Mouse (Mus musculus) cerebellum, adult 8-10 months (tissue): ENCODE results near the gene Lmo2.

Experiments
- DNase-seq: peaks from one replicate; pipeline ENCODE4 v3.0.0; 2022

The Lmo2 gene

GRCm38 (mm10) chr2:103944859-103945258, 12.9 kb upstream of the Lmo2 start:
- no peak for DNase-seq

- DNase-seq: no peak
These were observed 12.2 kb upstream of the Lmo2 start for GRCm38 (mm10) chr2:103945571-103946092.

DNA sequence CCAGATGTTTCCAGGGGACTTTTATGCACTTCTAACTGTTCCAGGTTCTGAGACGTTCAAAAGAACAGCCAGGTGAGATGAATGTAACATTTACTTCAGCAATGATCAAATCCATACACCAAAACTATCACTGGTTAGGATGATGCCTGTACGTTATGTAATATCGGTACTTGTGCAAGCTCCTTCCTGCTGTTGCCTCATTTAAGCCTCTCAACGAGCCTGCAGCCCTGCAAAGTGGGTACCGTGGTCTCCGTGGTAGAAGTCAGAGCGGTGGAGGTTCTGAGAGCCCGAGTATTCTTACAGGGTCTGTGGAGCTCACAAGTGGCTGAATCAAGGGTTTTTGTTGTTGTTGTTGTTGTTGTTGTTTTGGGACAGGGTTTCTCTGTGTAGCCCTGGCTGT, 10.9 kb upstream of the Lmo2 start:
- no peak for DNase-seq

GRCm38 (mm10) chr2:103947982-103948655, 9.7 kb upstream of the Lmo2 start:
- no peak for DNase-seq

DNA sequence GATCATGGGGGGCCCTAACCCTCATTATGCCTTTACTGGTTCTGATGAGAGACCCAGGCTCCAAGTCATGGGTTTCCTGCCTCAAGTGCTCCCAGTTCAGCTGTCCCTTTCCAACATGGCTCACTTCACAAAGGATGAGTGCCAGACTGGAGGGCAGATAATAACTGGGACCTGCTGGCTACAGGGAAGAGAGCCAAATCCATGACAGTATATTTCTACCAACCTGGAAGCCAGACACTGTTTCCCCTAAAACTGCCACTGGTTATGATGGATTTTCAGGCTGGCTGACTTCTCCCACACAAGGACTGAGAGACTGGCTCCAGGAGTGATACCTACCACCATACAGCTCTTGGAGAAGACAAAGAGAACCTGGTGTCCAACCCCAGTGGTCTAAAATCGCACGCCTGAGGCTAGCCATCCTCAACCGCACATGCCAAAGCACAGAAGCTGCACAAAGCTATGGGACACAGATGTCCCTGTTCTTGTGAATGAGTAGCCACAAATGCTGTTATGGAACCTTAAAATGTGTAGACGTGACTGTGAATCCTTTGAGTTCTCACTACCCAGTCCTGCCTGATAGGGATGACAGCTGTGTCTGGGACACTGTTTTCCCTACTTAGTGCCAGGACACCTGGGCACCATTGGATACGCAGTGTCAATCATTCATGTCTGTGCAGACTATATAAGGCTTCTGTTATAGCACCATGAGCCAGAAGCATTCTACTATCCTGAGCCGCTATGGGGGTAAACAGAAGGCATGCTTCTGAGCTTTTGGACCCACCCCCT, 4.5 kb upstream of the Lmo2 start:
- no peak for DNase-seq

- no peak for DNase-seq
These were observed 2.1 kb upstream of the Lmo2 start for GRCm38 (mm10) chr2:103955714-103956113.

GRCm38 (mm10) chr2:103956867-103957266, 919 bp upstream of the Lmo2 start:
- DNase-seq: no peak

GRCm38 (mm10) chr2:103958634-103959033, 848 bp downstream of the Lmo2 start:
- DNase-seq: no peak

DNA sequence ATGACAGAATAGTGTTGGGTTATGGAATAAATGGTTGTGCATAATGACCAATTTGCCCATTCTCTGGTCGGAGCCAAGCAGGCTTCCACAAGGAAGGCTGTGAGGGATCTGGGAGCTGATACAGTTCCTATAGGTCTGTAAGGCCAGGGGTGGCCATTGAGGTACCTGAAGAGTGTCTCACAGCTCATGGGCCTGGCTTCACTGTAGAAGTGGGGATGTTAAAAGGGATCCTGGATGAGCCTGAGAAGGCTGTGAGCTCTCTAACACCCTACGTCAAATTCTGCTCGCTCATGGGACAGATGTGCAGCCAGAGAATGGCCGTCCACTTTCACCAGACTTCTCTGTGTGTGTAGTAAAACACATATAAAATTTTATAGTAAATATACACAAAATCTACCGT, 1.3 kb downstream of the Lmo2 start:
- no peak for DNase-seq

- no peak for DNase-seq
These were observed 1.8 kb downstream of the Lmo2 start for GRCm38 (mm10) chr2:103959574-103959973.

GRCm38 (mm10) chr2:103962349-103962748, 4.6 kb downstream of the Lmo2 start:
- no peak for DNase-seq

GRCm38 (mm10) chr2:103965391-103965790, 7.6 kb downstream of the Lmo2 start:
- DNase-seq: no peak

DNA sequence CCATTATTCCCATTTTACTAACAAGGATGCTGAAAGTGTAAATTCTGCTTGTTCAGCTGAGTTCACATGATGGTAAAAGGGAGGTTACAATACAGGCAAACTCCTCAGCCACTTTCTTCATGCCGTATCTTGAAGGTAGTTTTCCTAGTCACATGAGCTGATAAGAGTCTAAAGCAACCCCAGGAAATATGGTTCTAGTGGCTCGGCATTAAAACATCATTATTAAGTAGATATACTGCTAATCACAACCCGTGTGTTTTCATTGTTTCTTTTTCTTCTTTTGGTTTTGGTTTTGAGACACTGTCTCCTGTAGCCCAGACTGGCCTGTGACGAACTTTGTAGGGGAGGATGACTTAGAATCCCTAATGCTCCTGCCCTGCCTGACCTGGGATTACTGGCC, 10.4 kb downstream of the Lmo2 start:
- DNase-seq: no peak

GRCm38 (mm10) chr2:103968919-103969436, 11.2 kb downstream of the Lmo2 start:
- no peak for DNase-seq

- peak; percentile 30 for DNase-seq
These were observed 11.8 kb downstream of the Lmo2 start for GRCm38 (mm10) chr2:103969437-103970040.

DNA sequence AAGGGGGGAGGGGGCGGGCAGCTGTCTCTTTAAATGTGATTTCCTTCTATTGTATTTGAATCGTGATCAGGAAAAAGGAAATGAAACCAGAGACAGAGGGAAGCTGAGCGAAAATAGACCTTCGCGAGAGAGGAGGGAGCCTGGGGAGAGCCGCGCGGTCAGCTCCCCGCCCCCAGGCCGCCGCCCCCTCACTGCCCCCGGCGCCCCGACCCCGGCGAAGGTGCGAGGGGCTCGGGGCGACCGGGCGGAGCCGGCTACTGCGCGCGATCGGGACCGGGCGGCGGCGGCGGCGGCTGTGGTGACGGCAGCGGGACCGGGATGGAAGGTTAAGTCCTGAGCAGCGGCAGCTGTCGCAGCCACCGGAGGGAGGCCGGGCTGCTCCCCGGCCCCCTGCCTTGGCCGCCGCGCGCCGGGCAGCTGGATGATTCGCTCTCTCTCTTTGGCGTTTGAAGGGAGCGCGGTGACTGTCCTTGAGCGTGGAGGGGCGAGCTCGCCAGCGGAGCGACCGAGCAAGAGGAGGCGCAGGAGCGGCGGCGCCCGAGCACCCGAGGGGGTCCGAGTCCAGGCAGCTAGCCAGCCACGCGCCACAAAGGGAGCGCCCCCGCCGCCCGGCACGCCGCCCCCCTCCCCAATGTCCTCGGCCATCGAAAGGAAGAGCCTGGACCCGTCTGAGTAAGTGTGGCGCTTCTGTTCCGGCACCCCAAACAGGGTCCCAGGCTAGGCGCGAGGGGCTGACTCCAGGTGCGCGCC, 12.4 kb downstream of the Lmo2 start:
- peak; percentile 23 for DNase-seq

DNA sequence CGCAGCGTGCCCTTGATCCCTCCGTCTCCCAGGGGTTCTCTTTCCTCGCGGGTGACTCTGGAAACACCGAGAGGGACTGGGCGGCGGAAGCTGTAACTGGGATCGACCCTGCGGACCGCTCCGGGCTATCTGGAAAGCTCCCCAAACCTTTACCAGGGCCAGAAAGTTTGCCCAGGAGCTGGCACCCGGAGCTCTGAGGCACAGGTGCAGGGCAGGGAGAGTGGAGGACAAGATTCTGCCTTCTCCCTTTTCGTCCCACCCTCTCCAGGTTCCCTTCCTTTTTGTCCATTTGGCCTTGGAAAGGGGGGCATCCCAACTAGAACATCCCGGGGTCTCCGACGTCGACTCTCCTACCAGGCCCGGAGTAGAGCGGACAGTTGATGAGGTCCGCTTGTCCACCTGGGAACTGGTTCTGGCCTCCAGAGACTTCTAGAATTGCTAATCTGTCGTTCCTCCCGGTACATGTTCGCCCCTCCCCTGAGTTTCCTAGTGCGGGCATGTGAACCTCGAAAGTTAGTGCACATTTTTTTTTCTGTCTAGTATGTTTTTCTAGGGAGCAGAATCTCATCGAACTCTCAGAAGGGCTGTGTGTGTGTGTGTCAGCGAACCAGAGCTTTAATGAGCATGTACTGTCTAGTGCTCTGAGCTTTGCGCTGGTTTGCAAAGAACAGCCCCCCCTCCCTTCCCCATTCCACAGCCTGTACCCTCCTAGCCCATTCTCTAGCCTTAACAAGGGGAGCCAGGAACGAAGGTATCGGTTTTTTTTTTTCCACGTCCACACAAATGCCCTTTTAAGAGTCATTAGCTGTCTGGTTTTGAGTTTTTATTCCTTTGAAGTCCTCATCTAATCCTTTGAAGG, 13.2 kb downstream of the Lmo2 start:
- DNase-seq: no peak

- DNase-seq: no peak
These were observed 14.1 kb downstream of the Lmo2 start for GRCm38 (mm10) chr2:103971838-103972237.

DNA sequence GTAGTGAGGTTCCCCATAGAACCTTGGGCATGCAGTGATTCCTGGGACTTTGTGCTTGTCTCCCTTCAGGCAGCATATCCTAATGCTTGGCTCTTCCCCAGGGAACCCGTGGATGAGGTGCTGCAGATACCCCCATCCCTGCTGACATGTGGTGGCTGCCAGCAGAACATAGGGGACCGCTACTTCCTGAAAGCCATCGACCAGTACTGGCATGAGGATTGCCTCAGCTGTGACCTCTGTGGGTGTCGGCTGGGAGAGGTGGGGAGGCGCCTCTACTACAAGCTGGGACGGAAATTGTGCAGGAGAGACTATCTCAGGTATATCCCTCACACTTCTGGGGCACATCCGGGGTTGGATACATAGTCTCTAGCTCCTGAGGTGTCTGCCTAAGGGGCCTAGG, 18.1 kb downstream of the Lmo2 start:
- no peak for DNase-seq

- DNase-seq: no peak
These were observed 19.4 kb downstream of the Lmo2 start for GRCm38 (mm10) chr2:103977216-103977615.

DNA sequence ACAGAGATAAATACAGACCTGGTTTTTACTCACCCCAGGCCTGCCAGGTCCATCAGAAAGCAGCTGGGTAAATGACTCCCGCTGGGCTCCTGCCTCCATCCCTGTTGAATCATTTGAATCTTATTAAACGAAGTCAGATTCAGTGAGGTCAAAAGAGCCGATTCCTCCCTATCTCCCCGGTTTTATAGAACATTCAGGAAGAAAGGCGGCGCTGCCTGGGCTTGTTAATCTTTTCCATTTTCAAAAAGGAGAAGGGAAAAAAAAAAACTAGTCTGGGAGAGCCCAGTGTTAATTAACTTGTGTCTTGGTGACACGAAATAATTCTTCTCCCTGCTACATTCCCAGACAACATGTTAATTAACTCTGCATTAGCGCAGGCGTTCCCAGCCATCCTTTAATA, 19.9 kb downstream of the Lmo2 start:
- no peak for DNase-seq

GRCm38 (mm10) chr2:103982250-103982649, 24.5 kb downstream of the Lmo2 start:
- DNase-seq: peak; percentile 49
